Mouse (Mus musculus): ENCODE results near the gene Usp32. TPM values are rescaled to one million over a fixed set of nuclear protein-coding genes. Genes with fewer than 3 reads are reported as not detected.

The Usp32 gene
- polyA plus RNA-seq, 1 experiment from 2014 or later = 3.0 TPM

- no peak overlapping the region for H3K27ac ChIP-seq (replicated peaks)
- H3K4me3 ChIP-seq (ENCODE audit: low read depth, low read length) = no peak overlapping the region
- TF ChIP-seq CTCF (IDR thresholded peaks at IDR 0.05; ENCODE audit: low read depth) (no peak), EP300 (optimal IDR thresholded peaks at IDR 0.05) (no peak)
- no peaks in the 10 kb centered on the region for H3K36me3 ChIP-seq (ENCODE audit: control insufficient read depth, insufficient read depth, low read length)
- no peak for DNase-seq (ENCODE audit: low spot score)
- H3K9me3 ChIP-seq (ENCODE audit: control insufficient read depth, low read length) = no peaks in the 10 kb centered on the region
- no peak overlapping the region for H3K4me2 ChIP-seq (replicated peaks; ENCODE audit: low read depth)
- H3K9ac ChIP-seq (ENCODE audit: low read length) = no peak overlapping the region
- ATAC-seq (ENCODE audit: low FRiP score, low TSS enrichment) = no peak
- no peaks in the 10 kb centered on the region for H3K4me1 ChIP-seq (replicated peaks; ENCODE audit: control insufficient read depth, insufficient read depth)
- no peaks in the 10 kb centered on the region for H3K27me3 ChIP-seq (ENCODE audit: control insufficient read depth, insufficient read depth, low read length)
- WGBS = 31% methylated on average over 2 of the region's 2 CpGs
Measured at GRCm38 (mm10) chr11:85131542-85131941, 8.4 kb downstream of the Usp32 start.

GRCm38 (mm10) chr11:85128883-85129282 lies 11.1 kb downstream of the Usp32 start:
- H3K4me3 ChIP-seq (ENCODE audit: low read depth, low read length) = no peak overlapping the region
- H3K9ac ChIP-seq (ENCODE audit: low read length) = no peak overlapping the region
- no peaks in the 10 kb centered on the region for H3K4me1 ChIP-seq (replicated peaks; ENCODE audit: control insufficient read depth, insufficient read depth)
- H3K27me3 ChIP-seq (ENCODE audit: control insufficient read depth, insufficient read depth, low read length) = no peaks in the 10 kb centered on the region
- no peaks in the 10 kb centered on the region for H3K9me3 ChIP-seq (ENCODE audit: control insufficient read depth, low read length)
- no peaks in the 10 kb centered on the region for H3K36me3 ChIP-seq (ENCODE audit: control insufficient read depth, insufficient read depth, low read length)
- no peak overlapping the region for H3K4me2 ChIP-seq (replicated peaks; ENCODE audit: low read depth)
- no peak for ATAC-seq (ENCODE audit: low FRiP score, low TSS enrichment)
- DNase-seq (ENCODE audit: low spot score) = no peak
- no peak overlapping the region for H3K27ac ChIP-seq (replicated peaks)
- WGBS = 94% methylated on average over 1 of the region's 1 CpGs
- TF ChIP-seq EP300 (optimal IDR thresholded peaks at IDR 0.05) (no peak), CTCF (IDR thresholded peaks at IDR 0.05; ENCODE audit: low read depth) (no peak)

- H3K4me1 ChIP-seq (replicated peaks; ENCODE audit: control insufficient read depth, insufficient read depth) = no peaks in the 10 kb centered on the region
- no peak overlapping the region for H3K4me3 ChIP-seq (ENCODE audit: low read depth, low read length)
- 66% methylated on average over 2 of the region's 2 CpGs for WGBS
- no peak for ATAC-seq (ENCODE audit: low FRiP score, low TSS enrichment)
- no peaks in the 10 kb centered on the region for H3K9me3 ChIP-seq (ENCODE audit: control insufficient read depth, low read length)
- H3K9ac ChIP-seq (ENCODE audit: low read length) = no peak overlapping the region
- no peaks in the 10 kb centered on the region for H3K27me3 ChIP-seq (ENCODE audit: control insufficient read depth, insufficient read depth, low read length)
- no peak for DNase-seq (ENCODE audit: low spot score)
- no peak overlapping the region for H3K4me2 ChIP-seq (replicated peaks; ENCODE audit: low read depth)
- TF ChIP-seq EP300 (optimal IDR thresholded peaks at IDR 0.05) (no peak), CTCF (IDR thresholded peaks at IDR 0.05; ENCODE audit: low read depth) (no peak)
- no peaks in the 10 kb centered on the region for H3K36me3 ChIP-seq (ENCODE audit: control insufficient read depth, insufficient read depth, low read length)
- H3K27ac ChIP-seq (replicated peaks) = no peak overlapping the region
Measured at GRCm38 (mm10) chr11:85126257-85127102, 13.5 kb downstream of the Usp32 start.

GRCm38 (mm10) chr11:85123267-85123992 lies 16.5 kb downstream of the Usp32 start:
- no peak overlapping the region for H3K4me2 ChIP-seq (replicated peaks; ENCODE audit: low read depth)

GRCm38 (mm10) chr11:85122073-85122472 lies 17.9 kb downstream of the Usp32 start:
- WGBS = 77% methylated on average over 1 of the region's 1 CpGs

More at GRCm38 (mm10) chr11:85123267-85123992, 16.5 kb downstream of the Usp32 start:
- Histone ChIP-seq H3K9me3 (ENCODE audit: control insufficient read depth, low read length) (no peaks in the 10 kb centered on the region), H3K4me3 (ENCODE audit: low read depth, low read length) (no peak overlapping the region), H3K36me3 (ENCODE audit: control insufficient read depth, insufficient read depth, low read length) (no peaks in the 10 kb centered on the region), H3K4me1 (replicated peaks; ENCODE audit: control insufficient read depth, insufficient read depth) (no peaks in the 10 kb centered on the region), H3K27ac (replicated peaks) (no peak overlapping the region), H3K9ac (ENCODE audit: low read length) (no peak overlapping the region), H3K27me3 (ENCODE audit: control insufficient read depth, insufficient read depth, low read length) (no peaks in the 10 kb centered on the region)
- 76% methylated on average over 3 of the region's 3 CpGs for WGBS
- DNase-seq (ENCODE audit: low spot score) = no peak
- no peak for ATAC-seq (ENCODE audit: low FRiP score, low TSS enrichment)
- TF ChIP-seq CTCF (IDR thresholded peaks at IDR 0.05; ENCODE audit: low read depth) = no peak
- TF ChIP-seq EP300 (optimal IDR thresholded peaks at IDR 0.05) = no peak

GRCm38 (mm10) chr11:85117160-85117559 lies 22.8 kb downstream of the Usp32 start:
- Histone ChIP-seq H3K27ac (replicated peaks) (no peak overlapping the region), H3K9ac (ENCODE audit: low read length) (no peak overlapping the region), H3K4me3 (ENCODE audit: low read depth, low read length) (no peak overlapping the region), H3K36me3 (ENCODE audit: control insufficient read depth, insufficient read depth, low read length) (no peaks in the 10 kb centered on the region), H3K9me3 (ENCODE audit: control insufficient read depth, low read length) (no peaks in the 10 kb centered on the region), H3K27me3 (ENCODE audit: control insufficient read depth, insufficient read depth, low read length) (no peaks in the 10 kb centered on the region), H3K4me2 (replicated peaks; ENCODE audit: low read depth) (no peak overlapping the region), H3K4me1 (replicated peaks; ENCODE audit: control insufficient read depth, insufficient read depth) (no peaks in the 10 kb centered on the region)
- no peak for ATAC-seq (ENCODE audit: low FRiP score, low TSS enrichment)
- TF ChIP-seq EP300 (optimal IDR thresholded peaks at IDR 0.05) = no peak
- no peak for TF ChIP-seq CTCF (IDR thresholded peaks at IDR 0.05; ENCODE audit: low read depth)
- no peak for DNase-seq (ENCODE audit: low spot score)

More at GRCm38 (mm10) chr11:85122073-85122472, 17.9 kb downstream of the Usp32 start:
- H3K27me3 ChIP-seq (ENCODE audit: control insufficient read depth, insufficient read depth, low read length) = no peaks in the 10 kb centered on the region
- DNase-seq (ENCODE audit: low spot score) (no peak), ATAC-seq (ENCODE audit: low FRiP score, low TSS enrichment) (no peak)
- no peaks in the 10 kb centered on the region for H3K36me3 ChIP-seq (ENCODE audit: control insufficient read depth, insufficient read depth, low read length)
- H3K27ac ChIP-seq (replicated peaks) = no peak overlapping the region
- no peak overlapping the region for H3K9ac ChIP-seq (ENCODE audit: low read length)
- no peak for TF ChIP-seq CTCF (IDR thresholded peaks at IDR 0.05; ENCODE audit: low read depth)
- TF ChIP-seq EP300 (optimal IDR thresholded peaks at IDR 0.05) = no peak
- no peaks in the 10 kb centered on the region for H3K4me1 ChIP-seq (replicated peaks; ENCODE audit: control insufficient read depth, insufficient read depth)
- no peak overlapping the region for H3K4me2 ChIP-seq (replicated peaks; ENCODE audit: low read depth)
- no peak overlapping the region for H3K4me3 ChIP-seq (ENCODE audit: low read depth, low read length)
- no peaks in the 10 kb centered on the region for H3K9me3 ChIP-seq (ENCODE audit: control insufficient read depth, low read length)
